Mouse (Mus musculus): ENCODE measurements around the gene Macrod1.

DNA sequence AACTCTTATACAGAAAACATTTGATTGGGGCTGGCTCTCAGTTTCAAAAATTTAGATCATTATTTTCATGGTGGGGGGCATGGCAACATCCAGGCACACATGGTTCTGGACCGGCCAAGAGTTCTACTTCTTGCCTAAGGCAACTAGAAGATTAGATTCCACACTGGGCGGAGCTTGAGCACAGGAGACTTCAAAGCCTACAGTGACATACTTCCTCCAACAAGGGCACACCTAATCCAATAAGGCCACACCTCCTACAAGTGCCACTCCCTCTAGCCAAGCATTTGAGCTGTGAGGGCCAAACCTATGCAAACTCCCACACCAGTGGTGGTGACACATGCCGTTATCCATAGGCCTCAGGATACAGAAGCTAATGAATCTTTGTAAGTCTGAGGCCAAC lies 189.4 kb downstream of the Macrod1 start:
- TF ChIP-seq POLR2A (IDR thresholded peaks at IDR 0.05; ENCODE audit: borderline replicate concordance, low read depth, low read length) = no peak
- TF ChIP-seq CTCF (IDR thresholded peaks at IDR 0.05; ENCODE audit: low read depth, low read length) = no peak

Data from bone marrow macrophage, adult 2 months (primary cell).